Mouse (Mus musculus): ENCODE measurements at regions not wholly inside any gene's neighbourhood (a gene's known extent, or its start where the extent isn't known, plus 50 kb on each side); places are given as distances from the start of the nearest gene placed in this dataset.
"Not testable (repeated sequence)": the region's sequence is repeated elsewhere in the genome, so short reads cannot be mapped to it uniquely, and the experiment has no call there.

GRCm38 (mm10) chr12:114285082-114285481, 741.4 kb downstream of the Adam6a start:
- Histone ChIP-seq H3K9me3 (ENCODE audit: low read length) (peaks cover 23% of the 10 kb centered on the region), H3K9ac (replicated peaks; ENCODE audit: low read length) (no peak overlapping the region), H3K4me1 (ENCODE audit: insufficient read depth, low read length) (no peaks in the 10 kb centered on the region), H3K4me3 (ENCODE audit: low read length) (no peak overlapping the region), H3K4me2 (replicated peaks; ENCODE audit: low read depth, low read length) (no peak overlapping the region), H3K36me3 (ENCODE audit: insufficient read depth, low read length) (no peaks in the 10 kb centered on the region), H3K27me3 (ENCODE audit: insufficient read depth, low read length) (no peaks in the 10 kb centered on the region), H3K27ac (ENCODE audit: low read length) (no peak overlapping the region)
- no peak for ATAC-seq (ENCODE audit: low FRiP score, low TSS enrichment)
- 89% methylated on average over 1 of the region's 1 CpGs for WGBS

- H3K9ac ChIP-seq (replicated peaks; ENCODE audit: low read length), result no peak overlapping the region
Measured at GRCm38 (mm10) chr12:114287041-114287440, 743.3 kb downstream of the Adam6a start.

GRCm38 (mm10) chr12:114291083-114291482, 747.4 kb downstream of the Adam6a start:
- H3K9me3 ChIP-seq (ENCODE audit: low read length), result peaks cover 17% of the 10 kb centered on the region; the same call in 1 of the 2 replicates
- H3K27me3 ChIP-seq (ENCODE audit: insufficient read depth, low read length), result no peaks in the 10 kb centered on the region
- no peak overlapping the region for H3K4me2 ChIP-seq (replicated peaks; ENCODE audit: low read depth, low read length)
- 93% methylated on average over 3 of the region's 3 CpGs for WGBS
- H3K9ac ChIP-seq (replicated peaks; ENCODE audit: low read length), result no peak overlapping the region
- no peak overlapping the region for H3K4me3 ChIP-seq (ENCODE audit: low read length)
- ATAC-seq (ENCODE audit: low FRiP score, low TSS enrichment), result no peak
- H3K36me3 ChIP-seq (ENCODE audit: insufficient read depth, low read length), result no peaks in the 10 kb centered on the region
- H3K4me1 ChIP-seq (ENCODE audit: insufficient read depth, low read length), result no peaks in the 10 kb centered on the region
- no peak overlapping the region for H3K27ac ChIP-seq (ENCODE audit: low read length)

More at GRCm38 (mm10) chr12:114287041-114287440, 743.3 kb downstream of the Adam6a start:
- Histone ChIP-seq H3K27ac (ENCODE audit: low read length) (no peak overlapping the region), H3K36me3 (ENCODE audit: insufficient read depth, low read length) (no peaks in the 10 kb centered on the region), H3K9me3 (ENCODE audit: low read length) (peaks cover 19% of the 10 kb centered on the region), H3K4me3 (ENCODE audit: low read length) (no peak overlapping the region), H3K4me2 (replicated peaks; ENCODE audit: low read depth, low read length) (no peak overlapping the region), H3K27me3 (ENCODE audit: insufficient read depth, low read length) (no peaks in the 10 kb centered on the region), H3K4me1 (ENCODE audit: insufficient read depth, low read length) (no peaks in the 10 kb centered on the region)
- no peak for ATAC-seq (ENCODE audit: low FRiP score, low TSS enrichment)
- WGBS, result 81% methylated on average over 3 of the region's 3 CpGs

GRCm38 (mm10) chr12:114299771-114300170, 756.1 kb downstream of the Adam6a start:
- Histone ChIP-seq H3K9ac (replicated peaks; ENCODE audit: low read length) (no peak overlapping the region), H3K27me3 (ENCODE audit: insufficient read depth, low read length) (no peaks in the 10 kb centered on the region), H3K36me3 (ENCODE audit: insufficient read depth, low read length) (no peaks in the 10 kb centered on the region), H3K27ac (ENCODE audit: low read length) (no peak overlapping the region), H3K4me3 (ENCODE audit: low read length) (no peak overlapping the region), H3K9me3 (ENCODE audit: low read length) (peaks cover 16% of the 10 kb centered on the region), H3K4me1 (ENCODE audit: insufficient read depth, low read length) (no peaks in the 10 kb centered on the region), H3K4me2 (replicated peaks; ENCODE audit: low read depth, low read length) (no peak overlapping the region)
- 80% methylated on average over 5 of the region's 5 CpGs for WGBS
- ATAC-seq (ENCODE audit: low FRiP score, low TSS enrichment), result no peak

- no peak overlapping the region for H3K4me2 ChIP-seq (replicated peaks; ENCODE audit: low read depth, low read length)
- H3K27me3 ChIP-seq (ENCODE audit: insufficient read depth, low read length), result no peaks in the 10 kb centered on the region
- no peaks in the 10 kb centered on the region for H3K36me3 ChIP-seq (ENCODE audit: insufficient read depth, low read length)
- H3K4me3 ChIP-seq (ENCODE audit: low read length), result no peak overlapping the region
- no peak for ATAC-seq (ENCODE audit: low FRiP score, low TSS enrichment)
- H3K27ac ChIP-seq (ENCODE audit: low read length), result no peak overlapping the region
- H3K9ac ChIP-seq (replicated peaks; ENCODE audit: low read length), result no peak overlapping the region
- no peaks in the 10 kb centered on the region for H3K4me1 ChIP-seq (ENCODE audit: insufficient read depth, low read length)
- WGBS, result 92% methylated on average over 2 of the region's 2 CpGs
- peaks cover 21% of the 10 kb centered on the region for H3K9me3 ChIP-seq (ENCODE audit: low read length)
Measured at GRCm38 (mm10) chr12:114301728-114302127, 758.0 kb downstream of the Adam6a start.

- peaks cover 4% of the 10 kb centered on the region; the same call in 1 of the 2 replicates for H3K9me3 ChIP-seq (ENCODE audit: low read length)
- no peak overlapping the region for H3K4me3 ChIP-seq (ENCODE audit: low read length)
- no peak overlapping the region for H3K27ac ChIP-seq (ENCODE audit: low read length)
- no peak overlapping the region for H3K4me2 ChIP-seq (replicated peaks; ENCODE audit: low read depth, low read length)
- no peak overlapping the region for H3K9ac ChIP-seq (replicated peaks; ENCODE audit: low read length)
- ATAC-seq (ENCODE audit: low FRiP score, low TSS enrichment), result no peak
- H3K36me3 ChIP-seq (ENCODE audit: insufficient read depth, low read length), result no peaks in the 10 kb centered on the region
- no peaks in the 10 kb centered on the region for H3K4me1 ChIP-seq (ENCODE audit: insufficient read depth, low read length)
- no peaks in the 10 kb centered on the region for H3K27me3 ChIP-seq (ENCODE audit: insufficient read depth, low read length)
Measured at GRCm38 (mm10) chr12:114332552-114332951, 788.8 kb downstream of the Adam6a start.

- H3K27me3 ChIP-seq (ENCODE audit: insufficient read depth, low read length), result no peaks in the 10 kb centered on the region
- ATAC-seq (ENCODE audit: low FRiP score, low TSS enrichment), result no peak
Measured at GRCm38 (mm10) chr12:114366276-114366675, 822.6 kb downstream of the Adam6a start.

GRCm38 (mm10) chr12:114378696-114379350, 835.1 kb downstream of the Adam6a start:
- not testable (repeated sequence) for H3K4me1 ChIP-seq (ENCODE audit: insufficient read depth, low read length); H3K9ac ChIP-seq (replicated peaks; ENCODE audit: low read length); ATAC-seq (ENCODE audit: low FRiP score, low TSS enrichment); H3K9me3 ChIP-seq (ENCODE audit: low read length); H3K27me3 ChIP-seq (ENCODE audit: insufficient read depth, low read length); H3K27ac ChIP-seq (ENCODE audit: low read length); H3K36me3 ChIP-seq (ENCODE audit: insufficient read depth, low read length)
- WGBS, result 44% methylated on average over 31 of the region's 43 CpGs
- Histone ChIP-seq H3K4me2 (replicated peaks; ENCODE audit: low read depth, low read length) (peak overlapping the region; percentile 32; the same call in 1 of the 2 replicates), H3K4me3 (ENCODE audit: low read length) (peak overlapping the region; percentile 27)

More at GRCm38 (mm10) chr12:114366276-114366675, 822.6 kb downstream of the Adam6a start:
- WGBS, result 68% methylated on average over 3 of the region's 3 CpGs
- Histone ChIP-seq H3K9me3 (ENCODE audit: low read length) (peaks cover 16% of the 10 kb centered on the region), H3K9ac (replicated peaks; ENCODE audit: low read length) (no peak overlapping the region), H3K27ac (ENCODE audit: low read length) (no peak overlapping the region), H3K4me3 (ENCODE audit: low read length) (no peak overlapping the region), H3K4me2 (replicated peaks; ENCODE audit: low read depth, low read length) (no peak overlapping the region), H3K36me3 (ENCODE audit: insufficient read depth, low read length) (no peaks in the 10 kb centered on the region), H3K4me1 (ENCODE audit: insufficient read depth, low read length) (no peaks in the 10 kb centered on the region)

- H3K4me2 ChIP-seq (replicated peaks; ENCODE audit: low read depth, low read length), result no peak overlapping the region
Measured at GRCm38 (mm10) chr12:114391447-114391846, 847.7 kb downstream of the Adam6a start.

GRCm38 (mm10) chr12:114406206-114406605, 862.5 kb downstream of the Adam6a start:
- peaks cover 11% of the 10 kb centered on the region for H3K9me3 ChIP-seq (ENCODE audit: low read length)
- H3K27ac ChIP-seq (ENCODE audit: low read length), result no peak overlapping the region
- H3K4me2 ChIP-seq (replicated peaks; ENCODE audit: low read depth, low read length), result no peak overlapping the region
- 56% methylated on average over 2 of the region's 2 CpGs for WGBS
- H3K4me3 ChIP-seq (ENCODE audit: low read length), result no peak overlapping the region
- no peak for ATAC-seq (ENCODE audit: low FRiP score, low TSS enrichment)
- H3K9ac ChIP-seq (replicated peaks; ENCODE audit: low read length), result no peak overlapping the region
- no peaks in the 10 kb centered on the region for H3K36me3 ChIP-seq (ENCODE audit: insufficient read depth, low read length)
- no peaks in the 10 kb centered on the region for H3K4me1 ChIP-seq (ENCODE audit: insufficient read depth, low read length)
- no peaks in the 10 kb centered on the region for H3K27me3 ChIP-seq (ENCODE audit: insufficient read depth, low read length)

More at GRCm38 (mm10) chr12:114391447-114391846, 847.7 kb downstream of the Adam6a start:
- H3K9ac ChIP-seq (replicated peaks; ENCODE audit: low read length), result no peak overlapping the region
- no peaks in the 10 kb centered on the region for H3K36me3 ChIP-seq (ENCODE audit: insufficient read depth, low read length)
- no peak overlapping the region for H3K4me3 ChIP-seq (ENCODE audit: low read length)
- H3K27ac ChIP-seq (ENCODE audit: low read length), result no peak overlapping the region
- peaks cover 14% of the 10 kb centered on the region for H3K9me3 ChIP-seq (ENCODE audit: low read length)
- H3K4me1 ChIP-seq (ENCODE audit: insufficient read depth, low read length), result no peaks in the 10 kb centered on the region
- ATAC-seq (ENCODE audit: low FRiP score, low TSS enrichment), result no peak
- H3K27me3 ChIP-seq (ENCODE audit: insufficient read depth, low read length), result no peaks in the 10 kb centered on the region
- 70% methylated on average over 2 of the region's 2 CpGs for WGBS
